Mouse (Mus musculus): ENCODE data around the gene Gstm5. TPM values are rescaled to one million over a fixed set of nuclear protein-coding genes. Genes with fewer than 3 reads are reported as not detected.

Gstm5 gene
- polyA plus RNA-seq, 1 experiment = 25.4 TPM

DNA sequence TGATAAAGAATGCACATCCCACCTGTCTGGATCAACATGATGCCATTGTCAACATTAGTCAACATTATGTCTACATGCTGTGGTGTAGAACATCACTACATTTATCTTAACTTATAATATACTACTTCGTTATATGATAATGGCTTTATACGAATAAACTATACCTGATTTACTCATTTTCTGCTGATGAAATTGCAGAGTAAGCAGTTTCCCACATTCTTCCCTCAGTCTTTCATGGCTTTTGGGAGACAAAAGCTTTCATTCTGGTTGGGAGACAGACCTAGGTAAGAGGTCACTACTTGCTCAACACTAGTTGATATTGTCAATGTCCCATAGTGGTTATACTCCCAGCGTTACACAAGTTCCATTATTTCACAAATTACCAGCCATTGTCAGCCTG is 29.7 kb downstream of the Gstm5 start:
- Histone ChIP-seq H3K36me3 (ENCODE audit: control insufficient read depth, insufficient read depth) (no peaks in the 10 kb centered on the region), H3K27me3 (ENCODE audit: control insufficient read depth, insufficient read depth, insufficient read length) (peaks cover 32% of the 10 kb centered on the region), H3ac (ENCODE audit: control insufficient read depth, insufficient read length) (no peak overlapping the region), H3K4me3 (no peak overlapping the region), H3K79me2 (ENCODE audit: control insufficient read depth, insufficient read depth) (no peaks in the 10 kb centered on the region), H3K4me2 (ENCODE audit: low read depth) (no peak overlapping the region)
- TF ChIP-seq E2F4 (IDR thresholded peaks at IDR 0.05; ENCODE audit: insufficient read depth) (no peak), USF1 (IDR thresholded peaks at IDR 0.05; ENCODE audit: low read depth) (no peak)

DNA sequence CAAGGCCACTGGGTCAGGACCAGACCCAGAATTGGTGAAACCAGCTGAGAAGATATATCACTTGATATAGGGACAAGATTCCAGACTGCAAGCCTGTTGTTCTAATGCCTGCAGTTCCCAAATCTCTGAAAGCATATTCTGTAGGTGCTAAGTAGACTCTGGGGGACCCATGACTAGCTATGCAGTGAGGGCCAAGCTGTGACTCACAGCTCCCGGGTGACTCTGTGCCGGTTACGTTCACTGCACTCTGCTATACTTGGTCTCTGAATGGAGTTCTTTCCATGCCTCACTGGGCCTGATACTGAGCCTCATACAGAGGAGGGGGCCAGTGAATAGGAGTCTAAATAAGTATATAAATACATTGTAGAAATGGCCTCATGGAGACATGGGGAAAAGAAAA is 32.2 kb downstream of the Gstm5 start:
- Histone ChIP-seq H3K27me3 (ENCODE audit: control insufficient read depth, insufficient read depth, insufficient read length) (peaks cover 18% of the 10 kb centered on the region), H3K79me2 (ENCODE audit: control insufficient read depth, insufficient read depth) (no peaks in the 10 kb centered on the region), H3K4me2 (ENCODE audit: low read depth) (no peak overlapping the region), H3K36me3 (ENCODE audit: control insufficient read depth, insufficient read depth) (no peaks in the 10 kb centered on the region), H3ac (ENCODE audit: control insufficient read depth, insufficient read length) (no peak overlapping the region), H3K4me3 (no peak overlapping the region)
- TF ChIP-seq MAX (IDR thresholded peaks at IDR 0.05; ENCODE audit: low read depth) (no peak), MYOG (IDR thresholded peaks at IDR 0.05; ENCODE audit: control insufficient read depth in 1 of 3, insufficient read depth in 1 of 3, insufficient read length in 2 of 3, low read depth in 2 of 3) (no peak), TCF3 (IDR thresholded peaks at IDR 0.05; ENCODE audit: insufficient read length, low read depth) (no peak), USF1 (IDR thresholded peaks at IDR 0.05; ENCODE audit: low read depth) (no peak), POLR2AphosphoS2 (IDR thresholded peaks at IDR 0.05; ENCODE audit: insufficient read length, low read depth) (no peak), MYOD1 (IDR thresholded peaks at IDR 0.05; ENCODE audit: control insufficient read depth in 1 of 3, insufficient read length in 2 of 3, low read depth in 2 of 3) (no peak), TCF12 (IDR thresholded peaks at IDR 0.05; ENCODE audit: insufficient read depth, poor library complexity, severe bottlenecking) (no peak), CEBPB (IDR thresholded peaks at IDR 0.05; ENCODE audit: insufficient read depth, poor library complexity, severe bottlenecking) (no peak), REST (IDR thresholded peaks at IDR 0.05; ENCODE audit: insufficient read depth, insufficient read length) (no peak)

DNA sequence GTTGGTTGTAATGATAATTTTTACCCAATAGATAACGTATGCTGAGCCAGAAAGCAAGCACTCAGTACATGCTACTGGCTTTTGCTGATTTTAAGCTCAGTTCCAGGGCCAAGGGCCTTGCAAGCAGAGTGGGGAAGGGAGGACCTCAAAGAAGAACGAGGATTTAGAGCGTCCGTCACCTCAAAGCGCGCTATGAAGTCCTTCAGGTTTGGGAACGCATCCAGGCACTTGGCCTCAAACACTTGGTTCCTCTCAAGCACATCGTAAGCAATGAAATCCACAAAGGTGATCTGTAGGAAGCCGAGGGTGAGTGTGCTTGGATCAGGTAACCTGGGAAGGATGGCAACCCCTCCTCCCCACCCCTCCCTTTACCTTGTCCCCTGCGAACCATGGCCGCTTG is 33.1 kb downstream of the Gstm5 start:
- H3K79me2 ChIP-seq (ENCODE audit: control insufficient read depth, insufficient read depth) = no peaks in the 10 kb centered on the region
- peaks cover 15% of the 10 kb centered on the region for H3K27me3 ChIP-seq (ENCODE audit: control insufficient read depth, insufficient read depth, insufficient read length)
- H3K4me2 ChIP-seq (ENCODE audit: low read depth) = no peak overlapping the region
- TF ChIP-seq CEBPB (IDR thresholded peaks at IDR 0.05; ENCODE audit: insufficient read depth, poor library complexity, severe bottlenecking) (no peak), POLR2A (IDR thresholded peaks at IDR 0.05; ENCODE audit: insufficient read length, low read depth) (no peak), TCF3 (IDR thresholded peaks at IDR 0.05; ENCODE audit: insufficient read length, low read depth) (no peak), POLR2AphosphoS2 (IDR thresholded peaks at IDR 0.05; ENCODE audit: insufficient read length, low read depth) (no peak), SRF (IDR thresholded peaks at IDR 0.05; ENCODE audit: control insufficient read depth, insufficient read length, low read depth) (no peak), MAX (IDR thresholded peaks at IDR 0.05; ENCODE audit: low read depth) (no peak), TCF12 (IDR thresholded peaks at IDR 0.05; ENCODE audit: insufficient read depth, poor library complexity, severe bottlenecking) (no peak), MYOG (IDR thresholded peaks at IDR 0.05; ENCODE audit: control insufficient read depth in 1 of 3, insufficient read depth in 1 of 3, insufficient read length in 2 of 3, low read depth in 2 of 3) (no peak), REST (IDR thresholded peaks at IDR 0.05; ENCODE audit: insufficient read depth, insufficient read length) (no peak), MYOD1 (IDR thresholded peaks at IDR 0.05; ENCODE audit: control insufficient read depth in 1 of 3, insufficient read length in 2 of 3, low read depth in 2 of 3) (no peak), USF1 (IDR thresholded peaks at IDR 0.05; ENCODE audit: low read depth) (no peak), E2F4 (IDR thresholded peaks at IDR 0.05; ENCODE audit: insufficient read depth) (no peak)
- no peak overlapping the region for H3ac ChIP-seq (ENCODE audit: control insufficient read depth, insufficient read length)
- no peak overlapping the region for H3K4me3 ChIP-seq
- H3K36me3 ChIP-seq (ENCODE audit: control insufficient read depth, insufficient read depth) = no peaks in the 10 kb centered on the region

DNA sequence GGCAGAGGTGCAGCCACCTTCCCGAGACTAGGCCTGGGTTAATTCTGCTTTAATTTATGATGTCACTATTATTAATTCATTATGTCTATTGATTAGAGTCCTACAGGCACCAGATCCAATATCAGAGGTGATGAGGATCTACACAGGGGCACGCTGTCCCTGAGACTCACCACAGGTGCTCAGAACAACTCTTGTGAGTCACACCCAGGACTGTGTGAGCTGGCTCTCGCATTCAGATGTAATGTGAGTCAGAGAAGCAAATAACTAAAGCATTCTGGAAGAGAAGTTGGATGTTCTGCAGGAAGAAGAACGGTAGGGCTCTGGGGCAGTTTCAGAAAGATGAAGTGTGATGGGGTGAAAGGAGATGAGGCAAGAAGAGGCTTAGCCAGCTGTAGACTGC is 33.6 kb downstream of the Gstm5 start:
- Histone ChIP-seq H3K79me2 (ENCODE audit: control insufficient read depth, insufficient read depth) (no peaks in the 10 kb centered on the region), H3K36me3 (ENCODE audit: control insufficient read depth, insufficient read depth) (no peaks in the 10 kb centered on the region), H3K27me3 (ENCODE audit: control insufficient read depth, insufficient read depth, insufficient read length) (peaks cover 15% of the 10 kb centered on the region), H3ac (ENCODE audit: control insufficient read depth, insufficient read length) (no peak overlapping the region), H3K4me2 (ENCODE audit: low read depth) (no peak overlapping the region), H3K4me3 (no peak overlapping the region)
- TF ChIP-seq REST (IDR thresholded peaks at IDR 0.05; ENCODE audit: insufficient read depth, insufficient read length) = no peak
- TF ChIP-seq USF1 (IDR thresholded peaks at IDR 0.05; ENCODE audit: low read depth) = no peak
- TF ChIP-seq CEBPB (IDR thresholded peaks at IDR 0.05; ENCODE audit: insufficient read depth, poor library complexity, severe bottlenecking) = no peak
- TF ChIP-seq MAX (IDR thresholded peaks at IDR 0.05; ENCODE audit: low read depth) = no peak
- no peak for TF ChIP-seq MYOG (IDR thresholded peaks at IDR 0.05; ENCODE audit: control insufficient read depth in 1 of 3, insufficient read depth in 1 of 3, insufficient read length in 2 of 3, low read depth in 2 of 3)
- TF ChIP-seq POLR2AphosphoS2 (IDR thresholded peaks at IDR 0.05; ENCODE audit: insufficient read length, low read depth) = no peak
- TF ChIP-seq E2F4 (IDR thresholded peaks at IDR 0.05; ENCODE audit: insufficient read depth) = no peak
- TF ChIP-seq MYOD1 (IDR thresholded peaks at IDR 0.05; ENCODE audit: control insufficient read depth in 1 of 3, insufficient read length in 2 of 3, low read depth in 2 of 3) = no peak
- no peak for TF ChIP-seq TCF12 (IDR thresholded peaks at IDR 0.05; ENCODE audit: insufficient read depth, poor library complexity, severe bottlenecking)
- no peak for TF ChIP-seq TCF3 (IDR thresholded peaks at IDR 0.05; ENCODE audit: insufficient read length, low read depth)
- TF ChIP-seq SRF (IDR thresholded peaks at IDR 0.05; ENCODE audit: control insufficient read depth, insufficient read length, low read depth) = no peak

DNA sequence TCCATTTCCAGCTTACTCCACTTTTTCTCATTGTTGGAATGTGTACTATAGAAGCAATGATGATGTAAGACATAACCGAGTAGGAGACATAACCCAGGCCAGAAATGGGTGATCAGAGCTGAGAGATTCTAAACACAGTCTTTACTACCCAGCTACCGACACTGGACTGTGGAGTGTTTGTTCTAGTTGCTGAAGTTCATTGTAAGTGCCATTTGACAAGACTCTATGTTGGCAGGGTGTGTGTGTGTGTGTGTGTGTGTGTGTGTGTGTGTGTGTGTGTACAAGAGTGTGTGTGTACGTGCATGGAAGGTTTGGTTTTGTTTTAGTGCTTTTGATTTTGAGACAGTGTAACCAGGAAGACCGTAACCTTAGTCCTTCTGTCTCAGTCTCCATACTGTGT is 34.1 kb downstream of the Gstm5 start:
- H3ac ChIP-seq (ENCODE audit: control insufficient read depth, insufficient read length) = no peak overlapping the region
- no peaks in the 10 kb centered on the region for H3K36me3 ChIP-seq (ENCODE audit: control insufficient read depth, insufficient read depth)
- TF ChIP-seq TCF12 (IDR thresholded peaks at IDR 0.05; ENCODE audit: insufficient read depth, poor library complexity, severe bottlenecking) (no peak), POLR2A (IDR thresholded peaks at IDR 0.05; ENCODE audit: insufficient read length, low read depth) (no peak), MYOG (IDR thresholded peaks at IDR 0.05; ENCODE audit: control insufficient read depth in 1 of 3, insufficient read depth in 1 of 3, insufficient read length in 2 of 3, low read depth in 2 of 3) (no peak), E2F4 (IDR thresholded peaks at IDR 0.05; ENCODE audit: insufficient read depth) (no peak), USF1 (IDR thresholded peaks at IDR 0.05; ENCODE audit: low read depth) (no peak), MAX (IDR thresholded peaks at IDR 0.05; ENCODE audit: low read depth) (no peak), CEBPB (IDR thresholded peaks at IDR 0.05; ENCODE audit: insufficient read depth, poor library complexity, severe bottlenecking) (no peak), SRF (IDR thresholded peaks at IDR 0.05; ENCODE audit: control insufficient read depth, insufficient read length, low read depth) (no peak), POLR2AphosphoS2 (IDR thresholded peaks at IDR 0.05; ENCODE audit: insufficient read length, low read depth) (no peak), TCF3 (IDR thresholded peaks at IDR 0.05; ENCODE audit: insufficient read length, low read depth) (no peak), REST (IDR thresholded peaks at IDR 0.05; ENCODE audit: insufficient read depth, insufficient read length) (no peak), MYOD1 (IDR thresholded peaks at IDR 0.05; ENCODE audit: control insufficient read depth in 1 of 3, insufficient read length in 2 of 3, low read depth in 2 of 3) (no peak)
- peaks cover 12% of the 10 kb centered on the region for H3K27me3 ChIP-seq (ENCODE audit: control insufficient read depth, insufficient read depth, insufficient read length)
- H3K4me3 ChIP-seq = no peak overlapping the region
- no peaks in the 10 kb centered on the region for H3K79me2 ChIP-seq (ENCODE audit: control insufficient read depth, insufficient read depth)
- no peak overlapping the region for H3K4me2 ChIP-seq (ENCODE audit: low read depth)
